Mouse (Mus musculus): ENCODE data around the gene Sox6. TPM values are rescaled to one million over a fixed set of nuclear protein-coding genes. Genes with fewer than 3 reads are reported as not detected.

The Sox6 gene
- polyA plus RNA-seq, 1 experiment from 2014 or later: 39.1 TPM

DNA sequence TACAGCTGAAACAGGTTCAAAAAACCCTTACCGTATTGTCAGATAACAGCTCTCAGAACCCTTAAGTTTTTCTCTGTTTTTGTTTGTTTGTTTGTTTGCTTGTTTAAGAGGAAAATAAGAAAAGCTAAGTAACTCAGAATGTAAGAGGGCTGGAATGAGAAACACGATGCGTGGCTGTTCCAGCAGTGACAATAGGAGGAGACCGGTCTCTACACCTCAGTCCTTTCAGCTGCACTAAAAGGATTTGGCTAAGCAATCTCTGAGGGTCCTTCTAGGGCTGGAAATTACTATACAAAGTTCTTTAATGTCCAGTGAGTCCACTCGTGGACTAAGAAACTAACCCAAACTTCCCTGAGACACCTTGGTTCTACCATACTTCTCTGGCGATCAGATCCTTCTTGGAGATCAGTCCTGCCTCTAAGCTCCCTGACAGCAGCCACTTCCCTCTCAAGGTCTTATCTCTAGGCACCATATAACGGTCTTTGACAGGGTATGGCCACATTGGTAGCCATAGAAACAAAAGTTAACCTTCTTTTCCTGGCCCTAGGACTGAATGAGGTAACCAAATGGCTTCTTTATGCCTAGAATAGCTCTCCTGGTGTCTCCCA lies 488.3 kb downstream of the Sox6 start:
- H3K4me3 ChIP-seq (ENCODE audit: control insufficient read depth in 1 of 2, insufficient read depth in 1 of 2, low read depth in 1 of 2, low read length in 2 of 2): no peak overlapping the region

DNA sequence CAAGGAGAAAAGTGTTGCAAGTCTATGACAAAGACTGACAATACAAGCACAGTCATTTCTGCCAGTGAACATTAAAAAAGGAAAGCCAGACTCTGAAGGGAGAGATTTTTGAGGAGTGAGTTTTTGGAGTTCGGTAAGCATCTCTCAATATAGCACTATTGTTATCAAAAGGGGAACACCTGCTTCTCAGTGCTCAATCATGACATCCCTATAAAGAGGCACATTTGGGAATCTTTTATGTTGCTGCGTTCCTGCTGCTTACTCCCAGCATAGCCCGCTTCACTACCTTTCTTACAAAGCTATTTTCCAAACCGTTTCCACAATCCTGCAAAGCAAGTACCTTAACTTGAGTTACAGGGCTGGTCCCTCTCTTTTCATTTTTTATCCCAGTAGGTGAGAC lies 488.9 kb downstream of the Sox6 start:
- H3K27me3 ChIP-seq (ENCODE audit: control insufficient read depth, insufficient read depth, low read length): no peaks in the 10 kb centered on the region
- H3K4me2 ChIP-seq (ENCODE audit: low read length): no peak overlapping the region
- no peaks in the 10 kb centered on the region for H3K36me3 ChIP-seq (ENCODE audit: control insufficient read depth, insufficient read depth, low read length)
- H3K4me3 ChIP-seq (ENCODE audit: control insufficient read depth in 1 of 2, insufficient read depth in 1 of 2, low read depth in 1 of 2, low read length in 2 of 2): no peak overlapping the region
- no peaks in the 10 kb centered on the region for H3K9me3 ChIP-seq (ENCODE audit: control insufficient read depth, low read length)
- WGBS: 81% methylated on average over 4 of the region's 4 CpGs
- no peak for ATAC-seq (ENCODE audit: insufficient number of reproducible peaks, insufficient read depth, low FRiP score, low read depth)
- no peak overlapping the region for H3K9ac ChIP-seq (ENCODE audit: low read length)
- peaks cover 2 to 4% of the 10 kb centered on the region in 2 experiments; a peak in 1 of 4 replicates for H3K4me1 ChIP-seq (ENCODE audit: control insufficient read depth in 2 of 2, insufficient read depth in 2 of 2, low read length in 2 of 2)
- no peak overlapping the region for H3K27ac ChIP-seq (replicated peaks in 1 of 2; ENCODE audit: control insufficient read depth in 1 of 2, insufficient read depth in 1 of 2, low read depth in 2 of 2, low read length in 2 of 2)

More for the DNA sequence above, 488.3 kb downstream of the Sox6 start:
- no peaks in the 10 kb centered on the region for H3K27me3 ChIP-seq (ENCODE audit: control insufficient read depth, insufficient read depth, low read length)
- no peak overlapping the region for H3K9ac ChIP-seq (ENCODE audit: low read length)
- H3K4me1 ChIP-seq (ENCODE audit: control insufficient read depth in 2 of 2, insufficient read depth in 2 of 2, low read length in 2 of 2): peaks cover 2 to 4% of the 10 kb centered on the region in 2 experiments; a peak in 1 of 4 replicates
- H3K4me2 ChIP-seq (ENCODE audit: low read length): no peak overlapping the region
- no peak for ATAC-seq (ENCODE audit: insufficient number of reproducible peaks, insufficient read depth, low FRiP score, low read depth)
- no peaks in the 10 kb centered on the region for H3K9me3 ChIP-seq (ENCODE audit: control insufficient read depth, low read length)
- no peaks in the 10 kb centered on the region for H3K36me3 ChIP-seq (ENCODE audit: control insufficient read depth, insufficient read depth, low read length)
- 61% methylated on average over 7 of the region's 7 CpGs for WGBS
- no peak overlapping the region for H3K27ac ChIP-seq (replicated peaks in 1 of 2; ENCODE audit: control insufficient read depth in 1 of 2, insufficient read depth in 1 of 2, low read depth in 2 of 2, low read length in 2 of 2)

DNA sequence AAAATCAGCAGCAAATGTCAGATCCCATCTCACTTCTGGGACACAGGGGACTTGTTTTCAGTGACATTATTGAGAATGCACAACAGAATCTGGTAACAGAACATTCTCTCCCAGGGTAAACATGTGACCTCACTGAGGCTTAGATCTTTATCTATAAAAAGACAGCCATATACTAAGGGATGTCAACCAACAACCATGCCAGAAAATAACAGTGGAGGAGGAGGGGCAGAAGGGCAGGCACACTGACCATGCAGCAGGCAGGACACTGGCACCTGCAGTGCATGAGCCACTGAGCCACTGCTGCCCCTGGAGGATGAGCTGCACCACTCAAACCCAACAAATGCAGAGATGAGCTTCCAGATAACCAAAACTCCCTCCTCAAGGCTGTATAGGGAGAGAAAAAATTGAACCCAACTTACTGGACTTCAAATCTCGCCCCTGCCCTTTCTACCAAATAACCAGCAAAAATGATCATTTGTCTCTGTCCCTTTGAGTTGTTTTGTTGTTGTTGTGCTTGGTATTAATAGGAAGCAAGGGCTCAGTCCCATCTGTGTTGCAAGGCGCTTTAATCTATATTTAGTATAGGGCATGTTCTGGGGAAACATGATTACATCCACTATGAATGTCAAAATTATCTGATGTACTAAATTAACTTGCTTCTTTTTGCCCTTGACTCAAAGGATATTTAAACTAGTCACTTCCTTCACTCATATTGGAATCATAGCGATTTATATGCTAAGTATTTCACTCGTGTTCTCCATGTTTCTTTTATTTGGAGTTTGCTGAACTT lies 492.8 kb downstream of the Sox6 start:
- Histone ChIP-seq H3K4me2 (ENCODE audit: low read length) (no peak overlapping the region), H3K4me3 (ENCODE audit: control insufficient read depth in 1 of 2, insufficient read depth in 1 of 2, low read depth in 1 of 2, low read length in 2 of 2) (no peak overlapping the region), H3K27ac (replicated peaks in 1 of 2; ENCODE audit: control insufficient read depth in 1 of 2, insufficient read depth in 1 of 2, low read depth in 2 of 2, low read length in 2 of 2) (no peak overlapping the region), H3K27me3 (ENCODE audit: control insufficient read depth, insufficient read depth, low read length) (no peaks in the 10 kb centered on the region), H3K4me1 (ENCODE audit: control insufficient read depth in 2 of 2, insufficient read depth in 2 of 2, low read length in 2 of 2) (peaks cover 2 to 4% of the 10 kb centered on the region in 2 experiments; a peak in 1 of 4 replicates), H3K9ac (ENCODE audit: low read length) (no peak overlapping the region), H3K9me3 (ENCODE audit: control insufficient read depth, low read length) (no peaks in the 10 kb centered on the region), H3K36me3 (ENCODE audit: control insufficient read depth, insufficient read depth, low read length) (peaks cover 10% of the 10 kb centered on the region; the same call in 1 of the 2 replicates)
- 68% methylated on average over 4 of the region's 4 CpGs for WGBS
- ATAC-seq (ENCODE audit: insufficient number of reproducible peaks, insufficient read depth, low FRiP score, low read depth): no peak

DNA sequence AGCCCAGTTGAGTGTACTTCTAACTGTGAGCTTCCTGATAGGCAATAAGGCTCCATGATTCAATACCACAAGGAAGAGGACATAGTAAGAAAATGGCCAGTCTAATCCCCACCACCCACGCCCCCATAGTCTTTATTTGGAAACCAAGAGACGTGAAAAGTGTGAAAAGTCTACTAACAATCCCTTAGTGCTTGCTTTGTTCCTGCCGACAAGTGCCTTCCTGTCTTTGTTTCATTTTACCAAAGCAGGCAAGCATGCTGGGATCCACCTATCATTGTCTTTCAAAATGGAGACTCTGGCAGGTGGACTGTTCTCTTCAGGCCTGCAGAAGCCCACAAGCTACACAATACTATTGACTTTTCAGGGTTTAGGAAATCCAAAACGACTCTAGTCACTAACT lies 495.0 kb downstream of the Sox6 start:
- ATAC-seq (ENCODE audit: insufficient number of reproducible peaks, insufficient read depth, low FRiP score, low read depth): no peak
- WGBS: 82% methylated on average over 4 of the region's 4 CpGs
- Histone ChIP-seq H3K4me1 (ENCODE audit: control insufficient read depth in 2 of 2, insufficient read depth in 2 of 2, low read length in 2 of 2) (peaks cover 2 to 4% of the 10 kb centered on the region in 2 experiments; a peak in 1 of 4 replicates), H3K36me3 (ENCODE audit: control insufficient read depth, insufficient read depth, low read length) (peaks cover 11% of the 10 kb centered on the region; the same call in 1 of the 2 replicates), H3K27me3 (ENCODE audit: control insufficient read depth, insufficient read depth, low read length) (no peaks in the 10 kb centered on the region), H3K27ac (replicated peaks in 1 of 2; ENCODE audit: control insufficient read depth in 1 of 2, insufficient read depth in 1 of 2, low read depth in 2 of 2, low read length in 2 of 2) (no peak overlapping the region), H3K4me3 (ENCODE audit: control insufficient read depth in 1 of 2, insufficient read depth in 1 of 2, low read depth in 1 of 2, low read length in 2 of 2) (no peak overlapping the region), H3K9ac (ENCODE audit: low read length) (no peak overlapping the region), H3K4me2 (ENCODE audit: low read length) (no peak overlapping the region), H3K9me3 (ENCODE audit: control insufficient read depth, low read length) (no peaks in the 10 kb centered on the region)

DNA sequence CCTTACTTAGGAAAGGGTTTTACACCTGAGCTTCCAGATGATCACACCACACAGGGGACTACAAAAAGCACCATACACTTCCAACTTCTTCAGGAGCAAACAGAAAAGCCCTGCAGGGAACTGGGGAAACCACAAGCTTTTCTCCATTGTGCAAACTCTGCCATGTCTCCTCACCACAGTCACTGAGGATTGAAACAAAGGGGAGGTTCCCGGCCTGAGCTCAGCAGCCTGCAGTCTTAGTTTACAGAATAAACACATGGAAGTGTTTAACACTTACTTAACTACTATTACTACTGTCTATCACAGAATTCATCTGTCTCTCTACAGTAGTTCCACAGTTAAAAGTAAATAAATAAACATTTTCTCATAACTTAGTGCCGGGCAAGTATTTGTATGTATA lies 498.3 kb downstream of the Sox6 start:
- Histone ChIP-seq H3K4me3 (ENCODE audit: control insufficient read depth in 1 of 2, insufficient read depth in 1 of 2, low read depth in 1 of 2, low read length in 2 of 2) (no peak overlapping the region), H3K27me3 (ENCODE audit: control insufficient read depth, insufficient read depth, low read length) (no peaks in the 10 kb centered on the region), H3K27ac (replicated peaks in 1 of 2; ENCODE audit: control insufficient read depth in 1 of 2, insufficient read depth in 1 of 2, low read depth in 2 of 2, low read length in 2 of 2) (no peak overlapping the region), H3K4me2 (ENCODE audit: low read length) (no peak overlapping the region), H3K9ac (ENCODE audit: low read length) (no peak overlapping the region), H3K9me3 (ENCODE audit: control insufficient read depth, low read length) (no peaks in the 10 kb centered on the region), H3K4me1 (ENCODE audit: control insufficient read depth in 2 of 2, insufficient read depth in 2 of 2, low read length in 2 of 2) (no peaks in the 10 kb centered on the region), H3K36me3 (ENCODE audit: control insufficient read depth, insufficient read depth, low read length) (peaks cover 11% of the 10 kb centered on the region; the same call in 1 of the 2 replicates)
- 40% methylated on average over 2 of the region's 2 CpGs for WGBS
- ATAC-seq (ENCODE audit: insufficient number of reproducible peaks, insufficient read depth, low FRiP score, low read depth): no peak

DNA sequence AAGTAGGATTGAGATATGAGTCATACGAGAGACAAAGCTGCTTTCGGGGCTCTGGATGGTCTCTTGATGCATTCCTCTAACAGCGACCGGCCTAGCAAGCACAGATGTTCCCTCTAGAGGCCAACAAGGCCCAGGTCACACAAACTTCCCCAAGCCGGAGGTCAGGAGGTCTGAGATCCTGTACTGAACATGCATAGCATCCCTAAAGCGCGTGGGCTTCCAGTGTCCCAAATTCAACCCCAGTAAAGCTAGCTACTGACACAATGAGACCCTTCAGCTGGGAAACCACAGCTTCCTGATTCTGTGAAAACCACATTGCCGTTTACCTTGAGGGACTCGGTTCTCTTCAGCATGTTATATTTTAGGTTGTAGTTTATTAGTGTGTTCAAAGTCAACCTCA lies 499.6 kb downstream of the Sox6 start:
- H3K27ac ChIP-seq (replicated peaks in 1 of 2; ENCODE audit: control insufficient read depth in 1 of 2, insufficient read depth in 1 of 2, low read depth in 2 of 2, low read length in 2 of 2): no peak overlapping the region
- H3K4me2 ChIP-seq (ENCODE audit: low read length): no peak overlapping the region
- WGBS: 71% methylated on average over 9 of the region's 9 CpGs
- no peaks in the 10 kb centered on the region for H3K4me1 ChIP-seq (ENCODE audit: control insufficient read depth in 2 of 2, insufficient read depth in 2 of 2, low read length in 2 of 2)
- no peak for ATAC-seq (ENCODE audit: insufficient number of reproducible peaks, insufficient read depth, low FRiP score, low read depth)
- peaks cover 11% of the 10 kb centered on the region; the same call in 1 of the 2 replicates for H3K36me3 ChIP-seq (ENCODE audit: control insufficient read depth, insufficient read depth, low read length)
- H3K9ac ChIP-seq (ENCODE audit: low read length): no peak overlapping the region
- no peak overlapping the region for H3K4me3 ChIP-seq (ENCODE audit: control insufficient read depth in 1 of 2, insufficient read depth in 1 of 2, low read depth in 1 of 2, low read length in 2 of 2)
- H3K27me3 ChIP-seq (ENCODE audit: control insufficient read depth, insufficient read depth, low read length): no peaks in the 10 kb centered on the region
- no peaks in the 10 kb centered on the region for H3K9me3 ChIP-seq (ENCODE audit: control insufficient read depth, low read length)

DNA sequence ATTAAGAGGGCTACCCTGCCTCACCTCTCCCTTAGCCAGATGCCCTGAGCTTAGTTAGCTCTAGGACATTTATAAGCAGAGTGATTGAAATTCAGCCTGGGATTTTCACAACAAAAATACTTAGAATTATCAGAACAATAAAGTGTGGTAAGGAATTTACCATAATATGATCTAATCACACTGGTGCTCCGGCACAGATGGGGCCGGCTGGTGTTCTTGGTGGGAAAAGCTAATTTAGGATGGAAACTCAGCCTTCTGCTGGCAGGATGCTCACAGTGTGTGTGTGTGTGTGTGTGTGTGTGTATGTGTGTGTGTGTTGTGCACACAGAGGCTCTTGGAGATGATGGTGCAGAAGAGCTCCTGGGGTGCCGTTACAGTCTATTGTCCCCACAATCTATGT lies 501.0 kb downstream of the Sox6 start:
- no peak overlapping the region for H3K4me3 ChIP-seq (ENCODE audit: control insufficient read depth in 1 of 2, insufficient read depth in 1 of 2, low read depth in 1 of 2, low read length in 2 of 2)
- no peak overlapping the region for H3K9ac ChIP-seq (ENCODE audit: low read length)
- 85% methylated on average over 3 of the region's 3 CpGs for WGBS
- peaks cover 11% of the 10 kb centered on the region; the same call in 1 of the 2 replicates for H3K36me3 ChIP-seq (ENCODE audit: control insufficient read depth, insufficient read depth, low read length)
- no peaks in the 10 kb centered on the region for H3K4me1 ChIP-seq (ENCODE audit: control insufficient read depth in 2 of 2, insufficient read depth in 2 of 2, low read length in 2 of 2)
- H3K27ac ChIP-seq (replicated peaks in 1 of 2; ENCODE audit: control insufficient read depth in 1 of 2, insufficient read depth in 1 of 2, low read depth in 2 of 2, low read length in 2 of 2): no peak overlapping the region
- no peaks in the 10 kb centered on the region for H3K9me3 ChIP-seq (ENCODE audit: control insufficient read depth, low read length)
- no peaks in the 10 kb centered on the region for H3K27me3 ChIP-seq (ENCODE audit: control insufficient read depth, insufficient read depth, low read length)
- no peak overlapping the region for H3K4me2 ChIP-seq (ENCODE audit: low read length)
- ATAC-seq (ENCODE audit: insufficient number of reproducible peaks, insufficient read depth, low FRiP score, low read depth): no peak
